12 mouse cellular contexts compared by ENCODE assay signal in genomic region chr11:62070206-62070605, GRCm38 (mm10).
DNase-seq lines count a peak whose midpoint lies in the region; ATAC-seq and TF ChIP-seq lines count a peak whose summit lies in the region.
"Had no signal": no experiment of that assay in that cellular context is flagged by ENCODE, and none has a peak within 500 bp of the region (broad histone marks: within the 10 kb centered on the region; RNA-seq: fewer than 3 reads in every experiment).

No protein-coding gene starts in this region.

- no peak overlapping the region for H3K9ac ChIP-seq in kidney, embryonic 15.5 days
- H3K9ac ChIP-seq: forebrain, embryonic 15.5 days; heart, embryonic 15.5 days; liver, embryonic 15.5 days had no signal

- no peaks in the 10 kb centered on the region for H3K27me3 ChIP-seq in kidney, adult 2 months (replicated peaks; ENCODE audit: control insufficient read depth, insufficient read depth, low read length)
- no peaks in the 10 kb centered on the region for H3K27me3 ChIP-seq in kidney, embryonic 15.5 days
- no peaks in the 10 kb centered on the region for H3K27me3 ChIP-seq in embryonic facial prominence, embryonic 10.5 days (replicated peaks; ENCODE audit: low read depth, poor library complexity, severe bottlenecking)
- no peaks in the 10 kb centered on the region for H3K27me3 ChIP-seq in thymus, adult 2 months (ENCODE audit: control insufficient read depth, insufficient read depth, low read length)
- H3K27me3 ChIP-seq: forebrain, embryonic 15.5 days; heart, embryonic 15.5 days; liver, embryonic 15.5 days had no signal

- no peak overlapping the region for H3K4me2 ChIP-seq in kidney, embryonic 15.5 days
- H3K4me2 ChIP-seq: forebrain, embryonic 15.5 days; heart, embryonic 15.5 days; liver, embryonic 15.5 days had no signal

- H3K9me3 ChIP-seq in kidney, embryonic 15.5 days (replicated peaks): no peaks in the 10 kb centered on the region
- no peaks in the 10 kb centered on the region for H3K9me3 ChIP-seq in embryonic facial prominence, embryonic 10.5 days
- H3K9me3 ChIP-seq: forebrain, embryonic 15.5 days; heart, embryonic 15.5 days; liver, embryonic 15.5 days had no signal

- H3K4me3 ChIP-seq in kidney, adult 2 months (ENCODE audit: insufficient read depth, low read depth, low read length): no peak overlapping the region
- no peak overlapping the region for H3K4me3 ChIP-seq in kidney, embryonic 15.5 days (replicated peaks)
- no peak overlapping the region for H3K4me3 ChIP-seq in embryonic facial prominence, embryonic 10.5 days
- H3K4me3 ChIP-seq in thymus, adult 2 months (ENCODE audit: control insufficient read depth, insufficient read depth, low read length): no peak overlapping the region
- H3K4me3 ChIP-seq: forebrain, embryonic 15.5 days; heart, embryonic 15.5 days; liver, embryonic 15.5 days had no signal

- no peak for DNase-seq in kidney, adult 2 months
- peak; percentile 86 for DNase-seq in NIH3T3 (ENCODE audit: low read depth)
- DNase-seq in cerebellum, adult 11 months: peak; percentile 39
- DNase-seq in embryonic facial prominence, embryonic 10.5 days (ENCODE audit: low spot score): no peak
- DNase-seq in yolk sac, embryonic 10.5 days (ENCODE audit: low spot score): no peak
- no peak for DNase-seq in thymus, adult 2 months
- DNase-seq: gastrocnemius, postnatal 25 days had no signal

- H3K27ac ChIP-seq in kidney, adult 2 months (ENCODE audit: insufficient read depth, low read depth, low read length): peak overlapping the region; percentile 17; the same call in 1 of the 2 replicates
- H3K27ac ChIP-seq in kidney, embryonic 15.5 days: no peak overlapping the region
- 0 out of 2 replicates have a peak overlapping the region, but pooled peaks have one; percentile 44 for H3K27ac ChIP-seq in embryonic facial prominence, embryonic 10.5 days (replicated peaks)
- no peak overlapping the region for H3K27ac ChIP-seq in thymus, adult 2 months (ENCODE audit: control insufficient read depth, insufficient read depth, low read length)
- H3K27ac ChIP-seq: forebrain, embryonic 15.5 days; heart, embryonic 15.5 days; kidney, postnatal 0 days; liver, embryonic 15.5 days had no signal

- TF ChIP-seq POLR2A in kidney, adult 2 months (IDR thresholded peaks at IDR 0.05; ENCODE audit: low read depth, low read length): no peak
- no peak for TF ChIP-seq POLR2A in thymus, adult 2 months (IDR thresholded peaks at IDR 0.05; ENCODE audit: control insufficient read depth, extremely low read depth, insufficient read depth, low read length, poor library complexity)

- WGBS in kidney, adult 2 months: 73% methylated on average over 7 of the region's 7 CpGs
- WGBS in kidney, embryonic 15.5 days: 83% methylated on average over 7 of the region's 7 CpGs
- 79% methylated on average over 7 of the region's 7 CpGs for WGBS in embryonic facial prominence, embryonic 10.5 days
- WGBS in thymus, adult 2 months: 93% methylated on average over 7 of the region's 7 CpGs

- H3K36me3 ChIP-seq in kidney, adult 2 months (ENCODE audit: control insufficient read depth, insufficient read depth, low read length): no peaks in the 10 kb centered on the region
- H3K36me3 ChIP-seq in kidney, embryonic 15.5 days: no peaks in the 10 kb centered on the region
- H3K36me3 ChIP-seq in embryonic facial prominence, embryonic 10.5 days (replicated peaks): no peaks in the 10 kb centered on the region
- no peaks in the 10 kb centered on the region for H3K36me3 ChIP-seq in thymus, adult 2 months (ENCODE audit: control insufficient read depth, insufficient read depth, low read length)
- H3K36me3 ChIP-seq: forebrain, embryonic 15.5 days; heart, embryonic 15.5 days had no signal

- H3K4me1 ChIP-seq in kidney, adult 2 months (ENCODE audit: control insufficient read depth, insufficient read depth, low read length): no peaks in the 10 kb centered on the region
- H3K4me1 ChIP-seq in kidney, embryonic 15.5 days: no peaks in the 10 kb centered on the region
- H3K4me1 ChIP-seq in embryonic facial prominence, embryonic 10.5 days: peaks cover 13% of the 10 kb centered on the region
- H3K4me1 ChIP-seq in thymus, adult 2 months (replicated peaks; ENCODE audit: control insufficient read depth, insufficient read depth, low read length): no peaks in the 10 kb centered on the region

- TF ChIP-seq CTCF in kidney, adult 2 months (conservative IDR thresholded peaks at IDR 0.05; ENCODE audit: insufficient read depth, insufficient read length, low read depth, low read length): no peak
- no peak for TF ChIP-seq CTCF in thymus, adult 2 months (IDR thresholded peaks at IDR 0.05; ENCODE audit: borderline replicate concordance, control insufficient read depth, extremely low read depth, insufficient read depth, low read length, poor library complexity)

- no peak for ATAC-seq in kidney, embryonic 15.5 days (replicated peaks; ENCODE audit: low FRiP score)
- ATAC-seq: forebrain, embryonic 15.5 days had no signal

Comparison
In these comparisons a context has a peak if more than half of its experiments do, and no peak if none do; other contexts are left out.
1. H3K27ac ChIP-seq: peak in kidney, adult 2 months (single experiment) and embryonic facial prominence, embryonic 10.5 days (single experiment); none in kidney, embryonic 15.5 days (single experiment) and thymus, adult 2 months (single experiment).
2. DNase-seq: peak in NIH3T3 (single experiment) and cerebellum, adult 11 months (single experiment); none in kidney, adult 2 months (single experiment), embryonic facial prominence, embryonic 10.5 days (single experiment), yolk sac, embryonic 10.5 days (single experiment) and thymus, adult 2 months (single experiment).